Mouse (Mus musculus) ovary, adult 18-20 months (tissue): ENCODE measurements around the gene Hist1h1a.
A peak's percentile ranks its signal among the peaks of the same experiment; 100 is the strongest.
"Not testable (repeated sequence)": the region's sequence is repeated elsewhere in the genome, so short reads cannot be mapped to it uniquely, and the experiment has no call there.

Source experiments
- DNase-seq: peaks from one replicate; pipeline ENCODE4 v3.0.0; 2022; ENCODE audit warnings: low spot score, mixed read lengths

Hist1h1a gene

DNA sequence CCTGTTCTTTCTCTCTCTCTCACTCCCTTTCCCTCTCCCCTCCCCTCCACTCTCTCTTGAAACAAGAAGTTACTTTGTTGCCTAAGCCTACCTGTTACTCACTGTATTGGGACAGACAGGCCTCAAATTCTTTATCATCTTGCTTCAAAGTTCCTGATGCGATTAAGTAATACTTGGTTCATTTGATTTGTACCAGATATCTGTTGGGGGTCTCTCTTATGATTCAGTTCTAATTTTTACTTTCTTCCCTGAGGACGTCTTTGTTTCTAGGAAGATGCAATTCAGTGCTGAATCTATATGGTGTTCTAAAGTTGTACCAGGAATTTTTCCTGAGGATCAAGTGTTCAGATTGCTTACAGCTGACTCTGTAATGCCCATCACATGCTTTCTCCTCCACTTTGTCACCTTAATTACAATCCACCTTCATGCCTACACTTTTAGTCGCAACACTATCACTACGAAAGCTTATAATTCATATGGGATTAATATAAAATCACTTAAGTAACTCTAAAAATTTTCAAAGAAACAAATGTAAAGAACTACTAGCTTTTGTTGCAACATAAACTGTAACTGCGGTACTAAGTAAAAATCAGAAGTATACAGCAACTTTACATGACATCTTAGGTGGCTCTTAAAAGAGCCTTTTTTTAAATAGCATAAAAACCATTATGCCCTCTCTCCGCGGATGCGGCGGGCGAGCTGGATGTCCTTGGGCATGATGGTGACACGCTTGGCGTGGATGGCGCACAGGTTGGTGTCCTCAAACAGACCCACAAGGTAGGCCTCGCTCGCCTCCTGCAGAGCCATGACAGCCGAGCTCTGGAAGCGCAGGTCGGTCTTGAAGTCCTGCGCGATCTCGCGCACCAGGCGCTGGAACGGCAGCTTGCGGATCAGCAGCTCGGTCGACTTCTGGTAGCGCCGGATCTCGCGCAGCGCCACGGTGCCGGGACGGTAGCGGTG is 18.8 kb upstream of the Hist1h1a start:
- DNase-seq, result no peak

DNA sequence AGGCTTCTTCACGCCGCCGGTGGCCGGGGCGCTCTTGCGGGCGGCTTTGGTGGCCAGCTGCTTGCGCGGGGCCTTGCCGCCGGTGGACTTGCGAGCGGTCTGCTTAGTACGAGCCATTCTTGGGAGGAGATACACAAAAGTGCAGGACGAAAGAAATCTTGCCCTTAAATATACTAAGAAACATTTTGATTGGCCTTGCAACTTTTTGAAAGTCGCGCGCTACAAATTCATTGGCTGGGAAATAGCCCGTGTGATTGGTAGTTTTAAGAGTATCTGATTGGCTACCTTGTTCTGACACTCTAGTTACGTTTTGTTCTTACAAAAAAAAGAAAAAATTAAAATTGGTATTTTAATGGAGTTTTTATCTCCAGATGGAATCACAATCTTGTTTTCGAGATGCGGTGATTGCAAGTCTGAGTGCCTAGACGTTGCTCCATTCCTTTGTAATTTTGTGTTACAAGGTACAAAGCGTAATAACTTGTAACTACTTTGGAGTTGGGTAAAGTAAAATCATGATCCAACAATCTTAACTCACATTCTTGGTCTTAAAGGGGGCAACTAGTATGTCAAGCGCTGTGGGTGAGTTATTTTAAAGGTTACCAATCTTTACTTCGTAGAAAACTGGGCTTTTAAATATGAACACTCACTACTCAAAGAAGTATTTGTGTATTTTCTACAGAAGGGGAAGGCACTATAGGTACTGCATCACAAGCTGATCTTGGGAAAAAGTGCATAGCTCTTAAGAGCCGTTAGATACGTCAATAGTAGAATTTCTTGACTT is 17.9 kb upstream of the Hist1h1a start, which contains the start of gene Hist1h3c:
Hist1h3c (minus strand) TSS at position 222 of the 781 bp plus-strand sequence.
- peak; percentile 59 for DNase-seq

DNA sequence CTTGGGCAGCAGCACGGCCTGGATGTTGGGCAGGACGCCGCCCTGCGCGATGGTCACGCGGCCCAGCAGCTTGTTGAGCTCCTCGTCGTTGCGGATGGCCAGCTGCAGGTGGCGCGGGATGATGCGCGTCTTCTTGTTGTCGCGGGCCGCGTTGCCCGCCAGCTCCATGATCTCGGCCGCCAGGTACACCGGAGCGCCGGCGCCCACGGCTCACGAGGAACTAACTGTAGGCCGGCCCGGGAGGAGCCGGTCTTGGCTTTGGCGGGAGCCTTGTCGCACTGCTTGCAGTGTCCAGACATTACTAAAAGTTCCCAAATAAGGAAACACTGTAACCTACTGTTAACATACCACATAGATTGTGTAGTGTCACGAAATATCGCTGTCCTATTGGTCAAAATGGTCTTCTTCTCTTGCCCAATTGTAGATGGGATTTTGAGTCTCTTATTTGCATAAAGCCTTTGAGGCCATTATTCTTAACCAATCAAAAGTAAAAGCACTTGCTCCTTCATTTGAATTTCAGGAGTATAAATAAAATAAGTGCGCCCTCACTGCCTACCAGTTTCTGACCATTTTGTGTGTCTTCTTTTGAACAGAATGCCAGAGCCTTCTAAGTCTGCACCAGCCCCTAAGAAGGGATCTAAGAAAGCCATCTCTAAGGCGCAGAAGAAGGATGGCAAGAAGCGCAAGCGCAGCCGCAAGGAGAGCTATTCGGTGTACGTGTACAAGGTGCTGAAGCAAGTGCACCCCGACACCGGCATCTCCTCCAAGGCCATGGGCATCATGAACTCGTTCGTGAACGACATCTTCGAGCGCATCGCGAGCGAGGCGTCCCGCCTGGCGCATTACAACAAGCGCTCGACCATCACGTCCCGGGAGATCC is 17.0 kb upstream of the Hist1h1a start, which contains the start of gene Hist1h2bb:
Hist1h2bb (plus strand) TSS at position 534 of the 880 bp plus-strand sequence.
- peak; percentile 45 for DNase-seq

DNA sequence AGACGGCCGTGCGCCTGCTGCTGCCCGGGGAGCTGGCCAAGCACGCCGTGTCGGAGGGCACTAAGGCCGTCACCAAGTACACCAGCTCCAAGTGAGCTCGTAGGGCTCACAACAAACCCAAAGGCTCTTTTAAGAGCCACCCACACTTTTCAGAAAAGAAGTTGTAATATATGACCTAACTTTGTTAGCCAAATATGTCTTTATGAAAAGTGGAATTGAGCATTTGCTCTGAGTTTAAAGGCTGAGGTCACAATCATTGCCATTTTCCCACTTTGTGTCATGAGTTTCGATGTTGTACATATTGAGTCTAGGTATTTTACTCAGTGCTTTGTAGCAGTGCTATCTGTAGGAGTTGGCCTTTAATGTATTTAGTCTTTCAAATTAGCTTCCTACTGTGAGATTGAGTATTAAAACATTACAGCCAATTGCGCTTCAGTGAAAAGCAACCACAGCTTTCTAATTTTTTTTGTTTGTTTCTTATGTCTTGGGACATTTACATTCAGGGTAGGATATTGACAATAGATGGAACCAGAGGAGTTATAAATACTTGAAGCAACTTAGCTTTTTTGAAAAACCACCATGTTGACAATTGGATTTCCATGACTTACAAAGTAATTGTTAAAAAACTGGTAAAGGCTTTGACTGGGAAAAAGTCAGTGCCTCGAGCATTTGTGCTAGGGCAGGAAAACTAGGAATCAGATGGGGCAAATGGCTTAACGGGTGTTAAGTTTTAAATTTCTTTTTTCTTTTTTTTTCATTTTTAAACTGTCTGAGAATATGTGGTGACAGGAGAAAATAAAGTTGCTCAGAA is 16.2 kb upstream of the Hist1h1a start:
- DNase-seq, result no peak

DNA sequence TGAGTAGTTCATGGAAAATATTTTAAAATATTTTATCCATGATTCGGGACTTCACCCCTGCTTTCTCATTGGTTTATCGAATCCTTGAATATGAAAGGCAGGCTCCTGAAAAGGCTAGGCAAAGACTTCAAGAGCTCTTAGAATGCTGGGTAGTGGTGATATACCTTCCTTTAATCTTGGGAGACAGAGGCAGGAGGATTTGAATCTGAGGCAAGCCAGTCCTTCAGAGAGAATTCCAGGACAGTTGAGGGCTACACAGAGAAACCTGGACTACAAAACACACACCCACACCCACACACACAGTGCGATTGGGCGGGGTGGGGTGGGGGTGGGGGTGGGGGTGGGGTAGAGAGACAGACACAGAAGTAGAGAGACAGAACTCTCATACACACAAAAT is 15.6 kb upstream of the Hist1h1a start:
- DNase-seq, result no peak

DNA sequence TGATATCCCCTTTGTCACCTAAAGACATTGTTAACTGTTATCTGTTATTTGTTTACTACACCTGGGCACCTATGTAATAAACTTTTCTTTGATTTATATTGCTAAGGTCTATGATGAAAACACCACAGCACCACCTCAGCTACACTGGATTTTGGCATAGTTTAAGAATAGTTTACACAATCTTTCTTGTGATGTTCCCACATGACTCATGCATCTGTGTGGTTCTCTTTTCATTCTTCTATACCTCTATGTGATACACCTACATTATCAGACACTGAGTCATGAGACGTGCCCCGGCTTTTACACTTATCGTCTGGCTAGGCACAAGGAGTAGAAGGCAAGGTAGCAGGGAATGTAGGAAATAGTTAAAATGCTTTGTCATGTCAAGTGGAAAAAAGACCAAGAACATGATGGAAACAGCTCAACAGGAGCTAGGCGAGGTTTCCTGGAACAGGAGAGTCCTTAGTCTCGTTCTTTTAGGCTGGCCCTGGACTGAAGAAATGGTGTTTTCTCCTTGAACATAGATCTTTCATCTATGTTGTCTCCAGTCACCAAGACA is 13.8 kb upstream of the Hist1h1a start:
- DNase-seq, result no peak

DNA sequence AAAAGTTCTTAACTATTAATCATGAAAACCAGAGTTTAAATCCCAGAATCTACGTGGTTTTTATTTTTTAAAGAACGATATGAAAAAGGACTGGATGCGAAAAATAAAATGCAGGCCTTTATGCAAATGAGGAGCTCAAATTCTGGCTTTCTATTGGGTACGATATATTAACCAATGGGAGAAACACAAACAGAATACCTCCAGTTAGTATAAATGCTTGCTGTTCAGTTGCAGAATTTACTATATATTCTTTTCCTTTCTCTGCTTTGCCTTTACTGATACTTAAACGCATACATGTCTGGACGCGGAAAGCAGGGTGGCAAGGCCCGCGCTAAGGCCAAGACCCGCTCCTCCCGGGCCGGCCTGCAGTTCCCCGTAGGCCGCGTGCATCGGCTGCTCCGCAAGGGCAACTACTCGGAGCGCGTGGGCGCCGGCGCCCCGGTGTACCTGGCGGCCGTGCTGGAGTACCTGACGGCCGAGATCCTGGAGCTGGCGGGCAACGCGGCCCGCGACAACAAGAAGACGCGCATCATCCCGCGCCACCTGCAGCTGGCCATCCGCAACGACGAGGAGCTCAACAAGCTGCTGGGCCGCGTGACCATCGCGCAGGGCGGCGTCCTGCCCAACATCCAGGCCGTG is 12.5 kb upstream of the Hist1h1a start, which contains the start of gene Hist1h2ab:
Hist1h2ab (plus strand) TSS at position 288 of the 639 bp plus-strand sequence.
- not testable (repeated sequence) for DNase-seq

DNA sequence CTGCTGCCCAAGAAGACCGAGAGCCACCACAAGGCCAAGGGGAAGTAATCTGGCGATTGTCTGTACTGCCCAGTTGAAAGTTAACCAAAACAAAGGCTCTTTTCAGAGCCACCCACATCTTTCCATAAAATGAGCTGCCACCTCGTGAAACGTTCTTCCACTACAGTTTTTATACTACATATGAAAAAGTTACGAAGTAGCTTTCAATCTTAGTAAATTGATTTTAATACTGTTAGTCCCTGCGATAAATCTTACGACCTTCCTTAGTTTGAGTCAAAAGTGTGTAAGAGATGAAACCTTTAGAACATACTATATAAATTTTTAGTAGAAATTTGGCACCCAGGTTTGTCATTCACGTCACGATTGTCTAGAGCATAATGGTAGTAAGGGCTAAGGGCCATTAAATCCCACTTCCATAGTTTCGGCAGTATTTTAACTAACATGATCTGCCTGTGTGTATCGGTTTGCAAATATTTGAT is 11.9 kb upstream of the Hist1h1a start:
- DNase-seq, result no peak

DNA sequence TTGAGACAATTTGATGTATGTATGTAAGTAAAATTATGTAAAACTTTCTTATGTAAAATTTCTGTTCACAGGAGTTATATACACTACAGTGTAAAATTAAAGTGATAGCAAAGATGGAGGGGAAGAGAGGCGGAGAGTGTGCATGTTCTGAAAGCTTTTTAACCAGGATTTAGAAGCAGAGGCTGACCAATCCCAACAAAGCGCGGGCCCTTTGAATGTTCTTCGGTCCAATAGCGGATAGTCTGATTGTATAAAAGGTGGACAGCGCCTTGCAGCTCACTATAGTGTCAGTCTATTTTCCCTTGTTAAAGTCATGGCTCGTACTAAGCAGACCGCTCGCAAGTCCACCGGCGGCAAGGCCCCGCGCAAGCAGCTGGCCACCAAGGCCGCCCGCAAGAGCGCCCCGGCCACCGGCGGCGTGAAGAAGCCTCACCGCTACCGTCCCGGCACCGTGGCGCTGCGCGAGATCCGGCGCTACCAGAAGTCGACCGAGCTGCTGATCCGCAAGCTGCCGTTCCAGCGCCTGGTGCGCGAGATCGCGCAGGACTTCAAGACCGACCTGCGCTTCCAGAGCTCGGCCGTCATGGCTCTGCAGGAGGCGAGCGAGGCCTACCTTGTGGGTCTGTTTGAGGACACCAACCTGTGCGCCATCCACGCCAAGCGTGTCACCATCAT is 11.3 kb upstream of the Hist1h1a start, which contains the start of gene Hist1h3b:
Hist1h3b (plus strand) TSS at position 201 of the 675 bp plus-strand sequence.
- peak; percentile 80 for DNase-seq

DNA sequence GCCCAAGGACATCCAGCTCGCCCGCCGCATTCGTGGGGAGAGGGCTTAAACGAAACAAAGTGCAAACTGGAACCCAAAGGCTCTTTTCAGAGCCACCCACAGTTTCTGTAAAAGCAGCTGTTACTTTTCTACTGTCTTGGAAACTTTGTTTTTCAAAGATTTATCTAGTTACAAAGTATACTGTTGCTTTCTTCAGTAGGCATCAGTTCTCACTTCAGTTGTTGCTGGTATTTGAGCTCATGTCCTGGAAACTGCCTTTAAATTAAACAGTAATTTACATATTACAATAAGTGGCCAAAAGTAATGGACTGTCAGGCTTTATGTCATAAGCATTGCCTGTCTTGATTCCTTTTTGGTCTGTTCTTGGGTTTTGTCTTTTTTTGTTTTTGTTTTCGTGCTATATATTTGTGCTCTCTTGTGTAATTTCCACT is 10.7 kb upstream of the Hist1h1a start:
- no peak for DNase-seq

DNA sequence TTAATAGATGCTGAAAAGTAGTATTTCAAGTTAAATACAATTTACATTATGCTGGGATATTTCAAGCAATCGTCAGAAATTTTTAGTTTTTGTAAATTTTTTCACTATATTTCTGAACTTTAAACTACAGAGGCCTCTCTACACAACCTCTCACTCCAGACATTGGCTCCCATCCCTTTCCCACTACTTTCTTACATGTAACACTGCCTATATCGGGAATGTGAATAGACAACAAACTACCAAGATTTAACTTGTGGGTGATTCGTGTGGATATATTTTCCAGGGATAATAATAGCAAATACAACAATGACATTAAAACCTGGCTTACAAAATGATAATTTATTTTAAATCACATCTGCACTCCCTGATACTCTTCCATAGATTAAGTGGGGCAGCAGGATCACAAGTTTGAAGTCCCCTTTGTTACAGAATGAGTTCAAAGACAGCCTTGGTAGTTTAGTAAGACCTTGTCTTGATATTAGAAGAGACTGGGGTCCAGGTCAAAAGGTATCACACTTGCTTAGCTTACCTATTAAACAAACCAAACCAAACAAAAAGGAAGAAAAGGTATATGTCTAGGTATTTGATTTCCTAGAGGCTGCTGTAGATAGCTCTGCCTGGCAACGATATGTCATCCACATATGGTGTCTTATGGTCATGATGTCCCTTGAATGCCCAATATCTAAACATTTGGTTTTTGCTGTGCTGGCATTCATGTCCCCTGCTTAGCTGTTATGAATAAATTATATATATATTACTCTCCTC is 10.0 kb upstream of the Hist1h1a start:
- no peak for DNase-seq

DNA sequence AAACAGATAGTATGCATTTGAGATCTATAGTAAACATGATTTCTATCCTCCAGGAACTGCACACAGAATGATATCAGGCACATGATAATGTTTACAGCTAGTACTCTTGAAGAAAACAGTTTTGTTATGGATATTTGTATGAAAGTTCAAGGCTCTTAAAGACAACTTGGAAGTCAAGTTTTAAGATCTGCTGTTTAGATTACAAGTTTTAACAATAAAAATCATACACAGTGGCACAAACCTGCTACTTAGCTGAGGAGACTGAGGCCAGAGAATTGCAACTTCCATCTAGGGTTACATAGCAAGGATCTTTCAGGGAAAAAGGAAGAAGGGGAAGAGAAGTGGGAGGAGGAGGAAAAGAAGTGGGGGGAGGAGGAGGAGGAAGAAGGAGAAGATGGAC is 8.5 kb upstream of the Hist1h1a start:
- no peak for DNase-seq

DNA sequence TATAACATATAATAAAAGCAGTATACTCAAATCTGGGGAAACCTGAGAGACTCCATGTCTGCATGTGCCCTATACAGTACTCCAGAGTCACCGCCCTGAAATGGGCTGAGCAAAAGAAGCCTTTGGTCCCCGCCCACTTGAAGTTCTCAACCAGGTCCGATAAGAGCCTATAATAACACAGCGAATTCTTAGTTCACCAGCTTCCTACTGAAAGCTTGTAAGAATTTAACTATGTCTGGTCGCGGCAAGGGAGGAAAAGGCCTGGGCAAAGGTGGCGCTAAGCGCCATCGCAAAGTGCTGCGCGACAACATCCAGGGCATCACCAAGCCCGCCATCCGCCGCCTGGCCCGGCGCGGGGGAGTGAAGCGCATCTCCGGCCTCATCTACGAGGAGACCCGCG is 6.7 kb upstream of the Hist1h1a start, which contains the start of gene Hist1h4b:
Hist1h4b (plus strand) TSS at position 224 of the 400 bp plus-strand sequence.
- DNase-seq, result peak; percentile 81

DNA sequence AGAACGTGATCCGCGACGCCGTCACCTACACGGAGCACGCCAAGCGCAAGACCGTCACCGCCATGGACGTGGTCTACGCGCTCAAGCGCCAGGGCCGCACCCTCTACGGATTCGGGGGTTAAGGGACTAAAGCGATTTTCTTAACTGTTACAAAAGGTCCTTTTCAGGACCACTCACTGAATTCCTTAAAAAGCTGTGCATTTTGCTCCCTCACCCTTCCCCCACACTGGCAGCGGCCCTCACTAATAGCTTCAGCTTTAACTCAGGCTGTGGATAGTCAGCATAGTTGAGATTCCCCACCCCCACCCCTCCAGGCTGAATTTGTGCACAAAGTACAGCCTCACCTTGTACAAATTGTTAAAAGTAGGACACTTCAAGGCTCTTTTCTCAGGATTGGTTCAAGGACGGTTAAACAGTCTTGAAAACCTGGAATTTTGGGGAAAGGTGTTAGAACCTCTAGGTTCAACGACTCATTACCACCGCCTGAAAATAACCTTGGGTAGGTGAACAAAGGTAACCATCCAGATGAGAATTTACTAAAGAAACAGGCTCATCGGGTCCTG is 6.2 kb upstream of the Hist1h1a start:
- DNase-seq, result no peak

DNA sequence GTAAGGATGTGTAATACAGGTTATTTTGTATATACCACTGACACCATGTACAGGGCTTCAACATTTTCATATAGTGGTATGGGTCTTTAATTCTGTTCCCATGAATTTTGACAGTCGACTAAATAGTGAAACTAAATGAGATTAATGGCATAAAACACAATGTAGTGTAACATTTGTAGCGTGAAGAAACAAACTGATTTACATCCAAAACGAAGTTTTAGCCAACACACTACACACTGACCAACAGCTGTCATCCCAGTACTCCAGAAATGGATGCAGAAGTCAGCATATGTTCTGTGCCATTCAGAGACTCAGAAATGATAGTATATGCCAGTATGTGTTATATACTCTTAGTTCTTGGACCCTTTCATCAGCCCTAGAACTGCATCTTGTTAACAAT is 5.5 kb upstream of the Hist1h1a start:
- DNase-seq, result no peak

DNA sequence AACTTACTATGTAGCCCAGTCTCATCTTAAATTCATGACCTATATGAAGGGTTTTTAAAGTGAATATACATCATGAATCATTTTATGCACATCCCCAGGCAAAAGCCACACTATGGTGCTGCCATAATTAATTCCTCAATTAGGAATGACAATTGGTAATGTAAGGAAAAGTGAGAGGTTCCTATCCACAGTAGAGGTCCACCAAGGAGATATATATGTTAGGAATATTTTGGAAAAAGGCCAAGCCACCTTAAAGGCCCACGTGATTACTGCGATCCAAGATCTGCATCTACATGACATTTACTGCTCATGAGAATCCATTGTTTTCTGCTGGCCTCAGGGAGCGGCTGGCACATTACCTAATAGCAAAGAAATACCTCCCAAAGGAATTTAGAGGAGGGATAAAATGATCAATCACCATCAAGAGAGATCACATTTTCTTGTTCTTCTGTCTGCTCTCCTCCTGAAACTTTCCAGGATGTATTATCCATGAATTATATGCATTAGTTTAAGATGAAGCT is 4.2 kb upstream of the Hist1h1a start:
- no peak for DNase-seq

DNA sequence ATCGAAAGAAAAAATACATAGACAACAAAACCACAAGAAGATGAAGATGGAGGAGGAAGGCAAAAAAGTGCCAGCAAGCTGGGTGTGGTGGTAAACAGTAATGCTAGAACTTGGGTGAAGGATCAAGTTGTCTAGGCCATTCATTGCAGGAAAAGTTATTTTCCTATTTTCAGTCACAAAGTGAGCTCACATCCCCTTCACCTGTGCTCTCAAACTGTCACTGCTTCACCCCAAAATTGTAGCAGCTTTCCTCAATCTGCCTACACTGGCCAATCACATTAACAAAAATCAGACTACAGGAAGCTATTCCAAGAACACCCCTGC is 3.6 kb upstream of the Hist1h1a start:
- no peak for DNase-seq
